Mouse (Mus musculus) forelimb bud, embryonic 11.5 days (tissue): Measurements from ENCODE around the gene Fgf8.

Experiments
- DNase-seq: peaks from one replicate; pipeline ENCODE4 v3.0.0-alpha.2; 2012; ENCODE audit warnings: low read depth, low spot score

Fgf8 gene

GRCm38 (mm10) chr19:45727231-45727630, 15.5 kb downstream of the Fgf8 start:
- DNase-seq: no peak

- peak; percentile 74 for DNase-seq
Measured at GRCm38 (mm10) chr19:45725677-45726277, 16.9 kb downstream of the Fgf8 start.

GRCm38 (mm10) chr19:45722188-45722587, 20.5 kb downstream of the Fgf8 start:
- DNase-seq: no peak

- DNase-seq: no peak
Measured at GRCm38 (mm10) chr19:45718286-45718685, 24.4 kb downstream of the Fgf8 start.

- no peak for DNase-seq
Measured at GRCm38 (mm10) chr19:45717493-45718220, 25.1 kb downstream of the Fgf8 start.

- no peak for DNase-seq
Measured at GRCm38 (mm10) chr19:45708704-45709103, 34.0 kb downstream of the Fgf8 start.

- DNase-seq: no peak
Measured at GRCm38 (mm10) chr19:45696281-45696600, 46.5 kb downstream of the Fgf8 start.

- DNase-seq: no peak
Measured at GRCm38 (mm10) chr19:45695496-45696280, 47.0 kb downstream of the Fgf8 start.

GRCm38 (mm10) chr19:45694056-45694455, 48.7 kb downstream of the Fgf8 start:
- no peak for DNase-seq

GRCm38 (mm10) chr19:45692211-45692610, 50.5 kb downstream of the Fgf8 start:
- DNase-seq: no peak

- peak; percentile 25 for DNase-seq
Measured at GRCm38 (mm10) chr19:45691001-45691535, 51.6 kb downstream of the Fgf8 start.

- DNase-seq: no peak
Measured at GRCm38 (mm10) chr19:45687001-45687400, 55.7 kb downstream of the Fgf8 start.
